Mouse (Mus musculus): Measurements from ENCODE around the gene Jade2. TPM values are rescaled to one million over a fixed set of nuclear protein-coding genes. Genes with fewer than 3 reads are reported as not detected.
"Not testable (repeated sequence)": the region's sequence is repeated elsewhere in the genome, so short reads cannot be mapped to it uniquely, and the experiment has no call there.

Gene Jade2
- polyA plus RNA-seq, 1 experiment from 2014 or later, result 1.3 TPM

- not testable (repeated sequence) for DNase-seq (ENCODE audit: low spot score); H3K9ac ChIP-seq (ENCODE audit: low read length); ATAC-seq (ENCODE audit: low FRiP score, low TSS enrichment); H3K27me3 ChIP-seq (ENCODE audit: control insufficient read depth, insufficient read depth, low read length); H3K4me2 ChIP-seq (replicated peaks; ENCODE audit: low read depth); H3K4me3 ChIP-seq (ENCODE audit: low read depth, low read length); H3K9me3 ChIP-seq (ENCODE audit: control insufficient read depth, low read length); H3K4me1 ChIP-seq (replicated peaks; ENCODE audit: control insufficient read depth, insufficient read depth); H3K27ac ChIP-seq (replicated peaks)
- peaks cover 17% of the 10 kb centered on the region for H3K36me3 ChIP-seq (ENCODE audit: control insufficient read depth, insufficient read depth, low read length)
- WGBS, result 85% methylated on average over 4 of the region's 4 CpGs
- TF ChIP-seq CTCF (IDR thresholded peaks at IDR 0.05; ENCODE audit: low read depth), result peak; percentile 49
Observed at GRCm38 (mm10) chr11:51789735-51790134, 67.7 kb downstream of the Jade2 start.

- no peak overlapping the region for H3K9ac ChIP-seq (ENCODE audit: low read length)
- 95% methylated on average over 6 of the region's 6 CpGs for WGBS
- no peaks in the 10 kb centered on the region for H3K9me3 ChIP-seq (ENCODE audit: control insufficient read depth, low read length)
- no peak overlapping the region for H3K4me3 ChIP-seq (ENCODE audit: low read depth, low read length)
- no peaks in the 10 kb centered on the region for H3K27me3 ChIP-seq (ENCODE audit: control insufficient read depth, insufficient read depth, low read length)
- TF ChIP-seq EP300 (optimal IDR thresholded peaks at IDR 0.05) (no peak), CTCF (IDR thresholded peaks at IDR 0.05; ENCODE audit: low read depth) (peak; percentile 75)
- no peak overlapping the region for H3K4me2 ChIP-seq (replicated peaks; ENCODE audit: low read depth)
- ATAC-seq (ENCODE audit: low FRiP score, low TSS enrichment), result no peak
- H3K27ac ChIP-seq (replicated peaks), result no peak overlapping the region
- no peaks in the 10 kb centered on the region for H3K4me1 ChIP-seq (replicated peaks; ENCODE audit: control insufficient read depth, insufficient read depth)
- DNase-seq (ENCODE audit: low spot score), result peak; percentile 65
- H3K36me3 ChIP-seq (ENCODE audit: control insufficient read depth, insufficient read depth, low read length), result peaks cover 11% of the 10 kb centered on the region; the same call in 1 of the 2 replicates
Observed at GRCm38 (mm10) chr11:51785926-51786325, 71.5 kb downstream of the Jade2 start.

- 87% methylated on average over 6 of the region's 6 CpGs for WGBS
Observed at GRCm38 (mm10) chr11:51782721-51783120, 74.7 kb downstream of the Jade2 start.

GRCm38 (mm10) chr11:51780773-51781267, 76.6 kb downstream of the Jade2 start:
- WGBS, result 89% methylated on average over 9 of the region's 9 CpGs
- no peaks in the 10 kb centered on the region for H3K4me1 ChIP-seq (replicated peaks; ENCODE audit: control insufficient read depth, insufficient read depth)
- no peaks in the 10 kb centered on the region for H3K27me3 ChIP-seq (ENCODE audit: control insufficient read depth, insufficient read depth, low read length)

More at GRCm38 (mm10) chr11:51782721-51783120, 74.7 kb downstream of the Jade2 start:
- ATAC-seq (ENCODE audit: low FRiP score, low TSS enrichment) (no peak), DNase-seq (ENCODE audit: low spot score) (no peak)
- Histone ChIP-seq H3K4me3 (ENCODE audit: low read depth, low read length) (no peak overlapping the region), H3K9ac (ENCODE audit: low read length) (no peak overlapping the region), H3K36me3 (ENCODE audit: control insufficient read depth, insufficient read depth, low read length) (peaks cover 12% of the 10 kb centered on the region; the same call in 1 of the 2 replicates), H3K27ac (replicated peaks) (no peak overlapping the region), H3K4me1 (replicated peaks; ENCODE audit: control insufficient read depth, insufficient read depth) (no peaks in the 10 kb centered on the region), H3K4me2 (replicated peaks; ENCODE audit: low read depth) (no peak overlapping the region), H3K9me3 (ENCODE audit: control insufficient read depth, low read length) (no peaks in the 10 kb centered on the region), H3K27me3 (ENCODE audit: control insufficient read depth, insufficient read depth, low read length) (no peaks in the 10 kb centered on the region)
- TF ChIP-seq EP300 (optimal IDR thresholded peaks at IDR 0.05), result no peak
- TF ChIP-seq CTCF (IDR thresholded peaks at IDR 0.05; ENCODE audit: low read depth), result no peak

GRCm38 (mm10) chr11:51777478-51777877, 80.0 kb downstream of the Jade2 start:
- H3K4me1 ChIP-seq (replicated peaks; ENCODE audit: control insufficient read depth, insufficient read depth), result no peaks in the 10 kb centered on the region
- TF ChIP-seq EP300 (optimal IDR thresholded peaks at IDR 0.05) (no peak), CTCF (IDR thresholded peaks at IDR 0.05; ENCODE audit: low read depth) (no peak)
- DNase-seq (ENCODE audit: low spot score), result no peak
- no peak for ATAC-seq (ENCODE audit: low FRiP score, low TSS enrichment)
- 77% methylated on average over 5 of the region's 5 CpGs for WGBS
- H3K4me2 ChIP-seq (replicated peaks; ENCODE audit: low read depth), result no peak overlapping the region
- no peaks in the 10 kb centered on the region for H3K9me3 ChIP-seq (ENCODE audit: control insufficient read depth, low read length)
- no peak overlapping the region for H3K9ac ChIP-seq (ENCODE audit: low read length)
- peaks cover 9% of the 10 kb centered on the region; the same call in 1 of the 2 replicates for H3K36me3 ChIP-seq (ENCODE audit: control insufficient read depth, insufficient read depth, low read length)
- H3K27ac ChIP-seq (replicated peaks), result no peak overlapping the region
- no peak overlapping the region for H3K4me3 ChIP-seq (ENCODE audit: low read depth, low read length)
- H3K27me3 ChIP-seq (ENCODE audit: control insufficient read depth, insufficient read depth, low read length), result no peaks in the 10 kb centered on the region

More at GRCm38 (mm10) chr11:51780773-51781267, 76.6 kb downstream of the Jade2 start:
- H3K9ac ChIP-seq (ENCODE audit: low read length), result no peak overlapping the region
- no peak for DNase-seq (ENCODE audit: low spot score)
- H3K9me3 ChIP-seq (ENCODE audit: control insufficient read depth, low read length), result no peaks in the 10 kb centered on the region
- H3K4me2 ChIP-seq (replicated peaks; ENCODE audit: low read depth), result no peak overlapping the region
- no peak overlapping the region for H3K27ac ChIP-seq (replicated peaks)
- TF ChIP-seq EP300 (optimal IDR thresholded peaks at IDR 0.05), result no peak
- TF ChIP-seq CTCF (IDR thresholded peaks at IDR 0.05; ENCODE audit: low read depth), result no peak
- peaks cover 9% of the 10 kb centered on the region; the same call in 1 of the 2 replicates for H3K36me3 ChIP-seq (ENCODE audit: control insufficient read depth, insufficient read depth, low read length)
- no peak for ATAC-seq (ENCODE audit: low FRiP score, low TSS enrichment)
- H3K4me3 ChIP-seq (ENCODE audit: low read depth, low read length), result no peak overlapping the region

GRCm38 (mm10) chr11:51775507-51775906, 81.9 kb downstream of the Jade2 start:
- 84% methylated on average over 3 of the region's 3 CpGs for WGBS
- Histone ChIP-seq H3K9me3 (ENCODE audit: control insufficient read depth, low read length) (no peaks in the 10 kb centered on the region), H3K4me3 (ENCODE audit: low read depth, low read length) (no peak overlapping the region), H3K4me2 (replicated peaks; ENCODE audit: low read depth) (no peak overlapping the region), H3K9ac (ENCODE audit: low read length) (no peak overlapping the region), H3K4me1 (replicated peaks; ENCODE audit: control insufficient read depth, insufficient read depth) (no peaks in the 10 kb centered on the region), H3K36me3 (ENCODE audit: control insufficient read depth, insufficient read depth, low read length) (no peaks in the 10 kb centered on the region; the same call in 1 of the 2 replicates), H3K27me3 (ENCODE audit: control insufficient read depth, insufficient read depth, low read length) (no peaks in the 10 kb centered on the region), H3K27ac (replicated peaks) (no peak overlapping the region)
- no peak for TF ChIP-seq EP300 (optimal IDR thresholded peaks at IDR 0.05)
- no peak for TF ChIP-seq CTCF (IDR thresholded peaks at IDR 0.05; ENCODE audit: low read depth)
- DNase-seq (ENCODE audit: low spot score) (no peak), ATAC-seq (ENCODE audit: low FRiP score, low TSS enrichment) (no peak)

All from stomach, postnatal 0 days (tissue).